Mouse (Mus musculus): ENCODE measurements around the gene Znhit6. TPM values are rescaled to one million over a fixed set of nuclear protein-coding genes. Genes with fewer than 3 reads are reported as not detected.

Znhit6 gene
- polyA plus RNA-seq (2012; ENCODE audit: insufficient read depth, insufficient read length, missing spikeins): 10.5 and 11.6 TPM in 2 replicates

- Histone ChIP-seq H3K4me3 (ENCODE audit: insufficient read depth, low read depth, low read length) (peak within 1 kb of the TSS; percentile 81), H3K27ac (replicated peaks; ENCODE audit: low read depth, low read length) (no peak within 1 kb of the TSS), H3K4me1 (ENCODE audit: control insufficient read depth, insufficient read depth, insufficient read length, low read length) (peaks cover 4% of the 10 kb centered on the region)
Measured at GRCm38 (mm10) chr3:145575743-145576481, at the start of gene Znhit6. Gene Znhit6, plus strand, starts transcription at chr3:145576205.

GRCm38 (mm10) chr3:145537870-145538269 lies 38.1 kb upstream of the Znhit6 start:
- Histone ChIP-seq H3K4me1 (ENCODE audit: control insufficient read depth, insufficient read depth, insufficient read length, low read length) (no peaks in the 10 kb centered on the region), H3K4me3 (ENCODE audit: insufficient read depth, low read depth, low read length) (no peak overlapping the region), H3K27ac (replicated peaks; ENCODE audit: low read depth, low read length) (no peak overlapping the region)

DNA sequence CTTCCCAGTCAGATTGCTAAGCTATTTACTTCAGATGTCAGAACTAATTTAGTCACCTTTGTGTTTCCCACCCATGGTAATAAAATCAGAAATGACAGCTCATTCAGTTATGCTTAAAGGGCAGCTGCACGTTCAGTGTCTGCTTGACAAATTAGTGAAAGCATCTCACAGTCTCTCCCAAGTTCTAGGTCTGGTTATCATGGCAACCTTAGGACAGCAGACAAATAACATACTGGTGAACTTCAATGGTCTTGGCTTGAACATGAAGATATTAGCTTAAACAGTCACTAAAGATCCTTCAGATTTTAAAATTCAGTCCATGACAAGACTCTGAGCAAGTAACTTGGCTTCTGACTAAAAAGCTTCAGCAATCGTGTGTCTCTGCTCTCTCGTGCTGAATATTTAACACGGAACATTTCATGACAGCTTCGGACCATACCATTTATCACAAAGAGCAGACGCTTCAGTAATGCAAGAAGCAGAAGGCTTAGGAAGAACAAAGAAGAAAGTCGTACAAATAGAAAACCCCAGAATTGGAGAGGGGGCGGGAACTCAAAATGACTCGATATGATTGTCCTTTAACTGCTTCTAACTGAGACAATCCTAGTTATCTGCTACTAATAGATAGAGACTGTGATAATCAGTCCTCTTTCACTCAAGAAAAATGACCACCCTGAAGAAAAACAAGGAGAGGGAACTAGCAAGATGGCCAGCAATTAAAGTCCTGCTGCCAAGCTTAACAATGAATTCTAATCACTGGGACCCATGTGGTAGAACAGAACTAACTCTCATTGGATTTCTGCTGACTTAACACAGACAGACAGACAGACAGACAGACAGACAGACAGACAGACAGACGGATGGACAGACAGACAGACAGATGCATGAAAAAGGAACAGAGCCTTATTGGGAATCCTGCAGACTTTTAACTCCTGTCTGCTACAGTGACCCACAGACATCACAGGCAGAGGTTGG lies 27.3 kb upstream of the Znhit6 start:
- Histone ChIP-seq H3K4me1 (ENCODE audit: control insufficient read depth, insufficient read depth, insufficient read length, low read length) (no peaks in the 10 kb centered on the region), H3K4me3 (ENCODE audit: insufficient read depth, low read depth, low read length) (no peak overlapping the region), H3K27ac (replicated peaks; ENCODE audit: low read depth, low read length) (no peak overlapping the region)

- no peak overlapping the region for H3K4me3 ChIP-seq (ENCODE audit: insufficient read depth, low read depth, low read length)
- no peak overlapping the region for H3K27ac ChIP-seq (replicated peaks; ENCODE audit: low read depth, low read length)
- no peaks in the 10 kb centered on the region for H3K4me1 ChIP-seq (ENCODE audit: control insufficient read depth, insufficient read depth, insufficient read length, low read length)
Measured at GRCm38 (mm10) chr3:145550216-145550615, 25.8 kb upstream of the Znhit6 start.

DNA sequence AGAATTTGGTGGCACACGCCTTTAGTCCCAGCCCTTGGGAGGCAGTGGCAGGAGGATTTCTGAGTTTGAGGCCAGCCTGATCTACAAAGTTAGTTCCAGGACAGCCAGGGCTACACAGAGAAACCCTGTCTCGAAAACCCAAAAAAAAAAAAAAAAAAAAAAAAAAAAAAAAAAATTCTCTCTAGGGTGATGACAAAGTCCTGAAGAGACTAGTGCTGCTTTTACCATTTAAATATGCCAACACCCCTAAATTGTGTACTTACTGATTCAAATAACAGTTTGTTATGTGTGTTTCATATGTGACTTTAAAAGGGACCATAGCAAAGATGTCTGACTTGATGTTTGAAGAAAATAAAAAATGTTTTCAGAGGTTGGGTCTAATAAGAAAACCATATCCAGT lies 21.6 kb upstream of the Znhit6 start:
- Histone ChIP-seq H3K27ac (replicated peaks; ENCODE audit: low read depth, low read length) (no peak overlapping the region), H3K4me1 (ENCODE audit: control insufficient read depth, insufficient read depth, insufficient read length, low read length) (no peaks in the 10 kb centered on the region)

GRCm38 (mm10) chr3:145556206-145556605 lies 19.8 kb upstream of the Znhit6 start:
- no peak overlapping the region for H3K27ac ChIP-seq (replicated peaks; ENCODE audit: low read depth, low read length)
- H3K4me1 ChIP-seq (ENCODE audit: control insufficient read depth, insufficient read depth, insufficient read length, low read length): no peaks in the 10 kb centered on the region
- no peak overlapping the region for H3K4me3 ChIP-seq (ENCODE audit: insufficient read depth, low read depth, low read length)

More for the DNA sequence above, 21.6 kb upstream of the Znhit6 start:
- H3K4me3 ChIP-seq (ENCODE audit: insufficient read depth, low read depth, low read length): no peak overlapping the region

- H3K4me3 ChIP-seq (ENCODE audit: insufficient read depth, low read depth, low read length): no peak overlapping the region
- H3K27ac ChIP-seq (replicated peaks; ENCODE audit: low read depth, low read length): no peak overlapping the region
Measured at GRCm38 (mm10) chr3:145559675-145560074, 16.3 kb upstream of the Znhit6 start.

GRCm38 (mm10) chr3:145560117-145560516 lies 15.9 kb upstream of the Znhit6 start:
- Histone ChIP-seq H3K4me3 (ENCODE audit: insufficient read depth, low read depth, low read length) (no peak overlapping the region), H3K27ac (replicated peaks; ENCODE audit: low read depth, low read length) (no peak overlapping the region), H3K4me1 (ENCODE audit: control insufficient read depth, insufficient read depth, insufficient read length, low read length) (no peaks in the 10 kb centered on the region)

More at GRCm38 (mm10) chr3:145559675-145560074, 16.3 kb upstream of the Znhit6 start:
- no peaks in the 10 kb centered on the region for H3K4me1 ChIP-seq (ENCODE audit: control insufficient read depth, insufficient read depth, insufficient read length, low read length)

- Histone ChIP-seq H3K4me3 (ENCODE audit: insufficient read depth, low read depth, low read length) (no peak overlapping the region), H3K4me1 (ENCODE audit: control insufficient read depth, insufficient read depth, insufficient read length, low read length) (peaks cover 4% of the 10 kb centered on the region), H3K27ac (replicated peaks; ENCODE audit: low read depth, low read length) (no peak overlapping the region)
Measured at GRCm38 (mm10) chr3:145574468-145574867, 1.5 kb upstream of the Znhit6 start.

DNA sequence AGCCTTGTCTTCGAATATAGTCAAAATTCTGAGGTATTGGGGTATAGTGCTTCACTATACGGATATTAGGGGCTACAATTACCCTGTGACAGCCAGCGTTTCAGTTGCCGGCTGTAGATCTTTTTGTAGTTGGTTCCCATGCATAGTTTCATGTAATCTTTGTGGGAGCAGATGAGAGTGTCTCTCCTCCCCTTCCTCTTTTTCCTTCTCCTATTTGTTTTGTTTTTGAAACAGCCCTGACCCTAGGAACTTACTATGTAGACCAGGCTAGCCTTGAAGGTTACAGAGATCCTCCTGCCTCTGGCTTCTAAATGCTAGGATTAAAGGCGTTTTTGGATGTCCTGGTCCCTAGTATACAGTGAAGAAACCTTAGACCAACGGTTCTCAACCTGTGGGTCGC lies 665 bp upstream of the Znhit6 start:
- Histone ChIP-seq H3K4me1 (ENCODE audit: control insufficient read depth, insufficient read depth, insufficient read length, low read length) (peaks cover 4% of the 10 kb centered on the region), H3K4me3 (ENCODE audit: insufficient read depth, low read depth, low read length) (no peak overlapping the region), H3K27ac (replicated peaks; ENCODE audit: low read depth, low read length) (no peak overlapping the region)

- no peak overlapping the region for H3K27ac ChIP-seq (replicated peaks; ENCODE audit: low read depth, low read length)
- peak overlapping the region; percentile 81 for H3K4me3 ChIP-seq (ENCODE audit: insufficient read depth, low read depth, low read length)
Measured at GRCm38 (mm10) chr3:145576482-145576822, 447 bp downstream of the Znhit6 start.

GRCm38 (mm10) chr3:145576876-145577275 lies 871 bp downstream of the Znhit6 start:
- H3K27ac ChIP-seq (replicated peaks; ENCODE audit: low read depth, low read length): no peak overlapping the region
- H3K4me1 ChIP-seq (ENCODE audit: control insufficient read depth, insufficient read depth, insufficient read length, low read length): peaks cover 4% of the 10 kb centered on the region
- H3K4me3 ChIP-seq (ENCODE audit: insufficient read depth, low read depth, low read length): peak overlapping the region; percentile 81

More at GRCm38 (mm10) chr3:145576482-145576822, 447 bp downstream of the Znhit6 start:
- H3K4me1 ChIP-seq (ENCODE audit: control insufficient read depth, insufficient read depth, insufficient read length, low read length): peaks cover 4% of the 10 kb centered on the region

- no peaks in the 10 kb centered on the region for H3K4me1 ChIP-seq (ENCODE audit: control insufficient read depth, insufficient read depth, insufficient read length, low read length)
- no peak overlapping the region for H3K4me3 ChIP-seq (ENCODE audit: insufficient read depth, low read depth, low read length)
- no peak overlapping the region for H3K27ac ChIP-seq (replicated peaks; ENCODE audit: low read depth, low read length)
Measured at GRCm38 (mm10) chr3:145583043-145583442, 7.0 kb downstream of the Znhit6 start.

DNA sequence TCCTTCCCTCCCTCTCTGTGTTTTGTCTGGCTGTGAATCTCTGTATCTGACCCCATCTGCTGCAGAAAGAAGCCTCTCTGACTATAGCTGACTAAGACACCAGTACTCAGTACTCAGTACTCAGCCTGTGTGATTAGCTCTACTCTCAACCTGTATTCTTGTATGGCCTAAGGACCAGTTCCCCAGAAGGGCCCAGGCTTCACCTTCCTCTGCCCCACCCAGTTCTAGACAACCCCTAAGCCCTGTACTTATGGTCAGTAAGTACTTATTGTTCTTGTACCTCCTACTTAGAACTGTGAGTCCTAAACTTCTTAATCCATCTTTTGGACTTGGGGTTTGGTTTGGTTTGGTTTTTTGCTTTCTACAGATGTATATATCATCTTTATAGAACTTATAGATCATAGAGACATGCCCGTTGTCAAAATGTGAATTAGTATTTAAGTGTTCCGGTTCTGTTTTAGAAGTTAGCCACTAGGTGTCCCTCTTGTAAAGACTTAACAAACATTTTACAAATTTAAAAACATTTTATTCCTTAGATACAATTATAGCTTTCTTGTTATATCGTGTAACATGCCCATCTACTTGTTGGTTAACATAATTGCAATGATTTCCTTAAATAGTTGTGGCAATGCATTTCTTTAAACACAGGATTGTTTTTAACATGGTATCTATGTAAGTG lies 7.7 kb downstream of the Znhit6 start:
- H3K27ac ChIP-seq (replicated peaks; ENCODE audit: low read depth, low read length): no peak overlapping the region
- no peak overlapping the region for H3K4me3 ChIP-seq (ENCODE audit: insufficient read depth, low read depth, low read length)
- H3K4me1 ChIP-seq (ENCODE audit: control insufficient read depth, insufficient read depth, insufficient read length, low read length): no peaks in the 10 kb centered on the region

GRCm38 (mm10) chr3:145590562-145590961 lies 14.6 kb downstream of the Znhit6 start:
- H3K4me1 ChIP-seq (ENCODE audit: control insufficient read depth, insufficient read depth, insufficient read length, low read length): no peaks in the 10 kb centered on the region
- no peak overlapping the region for H3K4me3 ChIP-seq (ENCODE audit: insufficient read depth, low read depth, low read length)
- H3K27ac ChIP-seq (replicated peaks; ENCODE audit: low read depth, low read length): no peak overlapping the region
